Mouse (Mus musculus) induced T-regulatory cell, adult 2 months (primary cell): ENCODE results near the gene Pofut2.

Experiments used
- DNase-seq: peaks from one replicate; pipeline ENCODE4 v3.0.0-alpha.2; 2012; ENCODE audit warnings: low read depth

Pofut2 gene

GRCm38 (mm10) chr10:77315682-77316081, 56.7 kb downstream of the Pofut2 start:
- no peak for DNase-seq
